Mouse (Mus musculus): ENCODE data around the gene Tanc2. TPM values are rescaled to one million over a fixed set of nuclear protein-coding genes. Genes with fewer than 3 reads are reported as not detected.
A peak's percentile ranks its signal among the peaks of the same experiment; 100 is the strongest.

Tanc2 gene
- polyA plus RNA-seq, 1 experiment, result 15.2 TPM

DNA sequence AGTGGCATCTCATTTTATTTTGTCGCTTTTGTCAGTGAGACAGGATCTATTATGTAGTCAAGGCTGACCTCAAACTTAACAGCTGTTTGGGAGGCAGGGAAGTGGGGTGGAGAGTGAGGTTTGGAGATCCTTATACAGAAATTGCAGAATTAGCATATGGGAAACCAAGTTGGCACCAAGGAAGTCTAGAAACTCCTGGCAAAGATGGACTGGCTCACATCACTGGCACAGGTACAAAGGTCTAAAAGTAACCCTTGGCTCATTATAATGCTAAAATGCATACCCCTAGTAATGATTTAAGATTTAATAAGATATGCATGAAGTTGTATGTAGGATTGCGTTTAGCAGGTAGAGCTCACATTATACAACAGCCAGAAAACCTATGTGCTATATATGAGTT, 58.2 kb downstream of the Tanc2 start:
- no peak for DNase-seq (ENCODE audit: low read depth)

DNA sequence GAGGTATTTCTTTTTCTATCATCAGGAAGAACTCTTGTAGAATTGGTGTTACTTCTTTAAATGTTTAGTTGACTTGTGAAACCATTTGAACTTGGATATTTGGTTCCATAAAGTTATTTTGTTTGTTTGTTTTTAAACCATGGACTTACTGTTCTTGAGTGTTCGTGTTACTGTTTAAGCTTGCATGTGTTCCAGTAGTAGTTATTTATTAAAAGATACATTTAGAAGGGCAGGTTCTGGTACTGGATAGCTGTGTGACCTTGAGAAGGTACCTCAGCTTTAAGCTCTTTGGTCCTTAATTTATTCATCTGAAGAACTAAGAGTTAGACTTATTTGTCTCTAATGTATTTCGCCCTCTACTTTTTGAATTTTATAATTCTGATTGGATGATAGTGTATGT, 64.8 kb downstream of the Tanc2 start:
- no peak for DNase-seq (ENCODE audit: low read depth)

DNA sequence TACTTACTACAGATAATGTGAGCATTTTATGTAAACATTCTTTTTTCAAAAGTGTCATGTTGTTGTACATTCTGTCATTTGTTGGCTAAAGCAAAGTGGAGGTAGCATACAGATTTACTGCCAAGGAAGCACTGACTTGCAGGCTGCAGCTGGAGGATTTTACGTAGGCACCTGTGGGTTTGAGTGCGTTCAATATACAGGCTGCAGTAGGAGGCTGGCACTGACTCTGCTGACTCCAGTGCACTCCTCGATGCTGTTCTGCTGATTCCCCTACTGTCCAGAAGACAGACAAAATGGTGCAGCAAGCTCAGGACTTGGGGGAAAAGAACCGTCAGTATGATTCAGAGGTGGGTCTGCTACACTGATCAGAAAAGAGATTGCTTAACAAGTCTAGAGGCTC, 65.5 kb downstream of the Tanc2 start:
- DNase-seq (ENCODE audit: low read depth), result no peak

DNA sequence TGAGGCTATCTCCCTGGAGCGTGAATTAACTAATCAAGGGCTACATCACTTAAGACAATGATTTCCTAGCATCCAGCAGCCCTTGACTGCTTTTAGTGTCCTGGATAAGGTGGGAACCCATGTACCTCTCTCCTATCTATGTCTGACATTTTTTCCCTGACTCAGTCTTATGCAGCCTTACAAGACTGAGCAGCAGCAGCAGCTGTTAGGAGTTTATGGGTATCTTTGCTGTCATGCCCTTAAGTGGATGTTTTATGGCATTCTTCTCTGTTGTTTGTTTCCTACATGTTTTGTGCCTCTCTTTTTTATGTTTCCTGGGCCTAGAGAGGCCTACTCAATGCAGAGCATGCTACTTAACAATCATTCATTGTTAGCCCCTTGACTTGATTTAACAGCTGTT, 78.1 kb downstream of the Tanc2 start:
- DNase-seq (ENCODE audit: low read depth), result no peak

DNA sequence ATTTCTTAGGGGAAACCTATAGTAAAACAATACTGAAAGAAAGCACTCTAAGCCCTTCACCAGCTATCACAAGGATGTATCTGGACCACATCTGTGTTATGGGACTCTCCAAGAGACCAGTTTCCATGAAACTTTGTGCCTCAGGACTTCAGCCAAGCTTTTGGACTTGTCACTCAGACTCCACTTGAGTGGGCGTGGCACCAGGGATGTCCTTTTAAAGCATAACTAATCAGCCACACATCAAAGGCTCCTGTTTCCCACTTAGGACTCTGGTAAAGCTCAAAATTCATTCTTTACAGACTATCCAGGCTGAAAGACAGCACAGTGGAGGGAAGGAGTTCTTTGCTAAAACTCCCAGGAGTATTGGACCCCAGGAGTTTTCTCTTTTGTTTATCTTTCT, 89.2 kb downstream of the Tanc2 start:
- DNase-seq (ENCODE audit: low read depth), result no peak

DNA sequence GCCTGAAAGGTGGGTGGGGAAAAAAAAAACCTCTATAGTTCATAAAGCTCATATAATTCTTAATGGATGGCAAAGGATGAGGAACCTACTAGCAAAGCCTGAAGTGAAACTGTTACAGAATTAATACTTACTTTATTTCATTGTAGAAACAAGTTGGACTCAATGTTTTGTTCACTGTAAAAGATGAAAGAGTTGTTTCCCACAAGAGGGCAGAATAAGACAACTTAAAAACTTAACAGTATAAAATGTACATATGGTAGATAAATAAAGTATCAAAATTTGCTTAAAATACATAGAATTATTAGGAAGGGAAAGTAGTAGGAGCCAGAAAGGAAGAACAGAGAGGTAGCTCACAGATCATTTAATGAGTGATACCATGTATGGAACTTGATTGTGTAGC, 95.0 kb downstream of the Tanc2 start:
- no peak for DNase-seq (ENCODE audit: low read depth)

GRCm38 (mm10) chr11:105700528-105700927, 110.7 kb downstream of the Tanc2 start:
- DNase-seq (ENCODE audit: low read depth), result no peak

- DNase-seq (ENCODE audit: low read depth), result no peak
Measured at GRCm38 (mm10) chr11:105719660-105720059, 129.9 kb downstream of the Tanc2 start.

- DNase-seq (ENCODE audit: low read depth), result no peak
Measured at GRCm38 (mm10) chr11:105731541-105731940, 141.8 kb downstream of the Tanc2 start.

- no peak for DNase-seq (ENCODE audit: low read depth)
Measured at GRCm38 (mm10) chr11:105731989-105732531, 142.3 kb downstream of the Tanc2 start.

GRCm38 (mm10) chr11:105743171-105743570, 153.4 kb downstream of the Tanc2 start:
- no peak for DNase-seq (ENCODE audit: low read depth)

- no peak for DNase-seq (ENCODE audit: low read depth)
Measured at GRCm38 (mm10) chr11:105749297-105750071, 159.7 kb downstream of the Tanc2 start.

- DNase-seq (ENCODE audit: low read depth), result no peak
Measured at GRCm38 (mm10) chr11:105758561-105759203, 168.9 kb downstream of the Tanc2 start.

- DNase-seq (ENCODE audit: low read depth), result no peak
Measured at GRCm38 (mm10) chr11:105759413-105759812, 169.6 kb downstream of the Tanc2 start.

DNA sequence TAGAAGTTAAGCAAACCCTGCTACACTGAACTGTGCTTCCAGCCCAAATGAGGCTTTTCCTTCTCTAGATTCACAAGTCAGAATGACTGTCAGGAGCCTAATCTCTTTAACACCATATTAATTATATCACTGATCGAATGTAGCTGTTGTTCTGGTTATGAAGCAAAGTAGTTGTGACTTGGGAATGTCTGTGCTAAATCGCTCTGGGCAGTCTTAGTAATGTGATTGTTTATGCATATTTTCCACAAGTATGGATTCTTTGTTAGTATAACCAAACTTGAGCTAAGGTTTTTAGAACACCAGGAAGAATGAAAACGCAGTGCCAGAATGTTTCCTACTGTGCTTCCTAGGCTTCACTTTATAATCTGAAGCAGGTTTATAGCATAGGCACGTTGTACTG, 170.6 kb downstream of the Tanc2 start:
- DNase-seq (ENCODE audit: low read depth), result no peak

DNA sequence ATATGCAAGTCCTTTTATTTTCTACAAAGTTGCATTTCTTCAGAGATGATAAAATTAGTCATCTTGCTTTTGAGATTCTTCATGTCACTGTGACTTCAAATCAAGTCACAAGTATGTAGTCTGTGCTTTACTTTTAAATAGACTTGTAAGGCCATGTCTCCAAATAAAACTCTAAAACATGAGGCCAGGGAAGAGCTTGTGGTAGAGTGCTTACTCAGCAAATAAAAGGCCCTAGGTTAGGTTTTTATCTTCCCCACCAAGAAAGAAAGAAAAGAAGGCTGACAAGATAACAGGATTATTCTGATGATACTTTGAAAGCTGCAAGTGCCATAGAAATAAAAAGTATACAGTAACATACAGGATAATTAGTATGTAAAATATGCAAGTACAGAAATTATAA, 188.0 kb downstream of the Tanc2 start:
- no peak for DNase-seq (ENCODE audit: low read depth)

DNA sequence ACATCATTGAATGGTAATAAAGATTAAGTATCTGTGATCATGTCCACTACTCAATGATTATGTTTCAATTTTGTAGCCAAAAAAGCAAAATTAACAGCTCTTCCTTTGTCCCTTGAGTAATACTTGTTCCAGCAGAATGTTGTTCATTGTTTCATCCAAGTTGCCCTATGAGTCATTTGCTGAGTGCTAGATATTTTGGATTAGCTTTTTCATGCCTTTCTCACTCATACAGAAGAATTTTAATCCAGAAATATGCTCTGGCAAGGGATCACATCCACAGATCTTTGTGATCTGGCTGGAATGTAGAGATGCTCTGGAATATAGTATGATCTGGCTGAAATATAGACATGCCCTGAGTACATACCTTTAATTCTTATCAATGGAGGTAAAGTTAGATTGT, 202.7 kb downstream of the Tanc2 start:
- DNase-seq (ENCODE audit: low read depth), result no peak

DNA sequence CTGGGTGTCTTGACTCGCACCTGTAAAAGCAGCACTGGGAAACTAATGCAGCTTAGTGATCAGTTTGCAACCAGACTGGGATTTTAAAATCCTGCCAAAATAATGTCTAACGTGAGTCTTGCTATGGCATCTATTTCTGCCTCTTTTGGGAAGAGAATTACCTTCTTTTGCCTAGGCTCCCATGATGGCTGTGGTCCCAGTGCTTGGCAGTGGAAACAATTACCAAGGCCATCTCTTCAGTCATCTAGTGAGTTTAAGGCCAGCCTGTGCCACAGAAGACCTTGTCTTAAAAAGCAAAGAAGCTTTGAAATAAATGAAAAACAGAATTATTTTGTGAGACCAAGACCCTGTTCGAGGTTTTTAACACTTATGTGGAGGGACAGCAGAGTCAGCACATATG, 213.9 kb downstream of the Tanc2 start:
- no peak for DNase-seq (ENCODE audit: low read depth)

GRCm38 (mm10) chr11:105804776-105805175, 215.0 kb downstream of the Tanc2 start:
- no peak for DNase-seq (ENCODE audit: low read depth)

DNA sequence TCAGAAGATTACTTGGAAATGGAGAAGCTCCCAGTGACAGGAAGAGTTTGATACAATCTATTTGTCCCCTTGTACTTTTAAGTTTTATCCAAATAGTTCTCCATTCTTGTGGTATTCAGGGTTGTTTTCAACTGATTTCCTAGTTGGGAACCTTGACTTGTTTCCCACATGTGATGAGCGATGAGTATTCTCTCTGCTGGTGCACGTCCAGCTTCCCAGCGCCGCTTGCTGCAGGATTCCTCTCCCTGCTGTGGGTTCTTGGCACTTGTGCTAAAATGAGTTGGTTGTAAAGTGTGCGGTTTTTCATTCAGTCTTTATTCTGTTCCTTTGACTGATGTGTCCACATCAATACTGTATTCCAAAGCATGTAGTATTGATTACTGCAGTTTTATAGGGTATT, 217.3 kb downstream of the Tanc2 start:
- DNase-seq (ENCODE audit: low read depth), result no peak

DNA sequence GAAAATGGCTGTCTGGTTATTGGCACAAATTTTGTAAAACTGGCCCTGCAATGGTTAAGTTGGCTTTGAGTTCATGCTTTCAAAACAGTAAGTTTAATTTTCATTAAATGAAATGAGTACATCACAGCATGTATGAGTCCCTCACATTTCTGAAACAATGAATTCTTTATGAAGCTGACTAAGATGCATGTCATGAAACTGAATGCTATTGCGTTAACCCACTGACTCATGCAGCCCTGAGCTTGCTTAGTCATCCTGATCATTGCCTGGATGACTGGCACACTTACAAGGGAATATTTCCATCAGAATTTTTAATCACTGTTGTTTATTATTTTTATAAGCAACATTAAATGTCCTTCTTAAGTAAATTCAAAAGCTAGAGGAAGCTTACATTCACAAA, 233.5 kb downstream of the Tanc2 start:
- DNase-seq (ENCODE audit: low read depth), result peak; percentile 40

DNA sequence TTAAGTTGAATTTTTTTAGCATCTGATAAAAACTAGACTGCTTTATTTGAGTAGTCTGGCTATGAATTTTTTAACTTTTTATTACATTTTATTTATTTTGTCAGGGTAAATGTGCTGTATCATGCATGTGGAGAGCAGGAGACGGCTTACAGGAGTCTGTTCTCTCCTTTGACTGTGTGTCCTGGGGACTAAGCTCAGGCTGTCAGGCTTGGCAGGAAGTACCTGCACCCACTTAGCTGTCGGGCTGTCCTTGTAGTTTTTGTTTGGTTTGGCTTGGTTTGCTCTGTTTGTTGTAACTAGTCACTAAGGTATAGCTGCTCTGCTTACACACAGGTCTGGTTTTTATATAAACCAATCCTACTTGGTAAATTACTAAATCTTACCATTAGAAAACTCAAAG, 234.0 kb downstream of the Tanc2 start:
- DNase-seq (ENCODE audit: low read depth), result peak; percentile 30

- no peak for DNase-seq (ENCODE audit: low read depth)
Measured at GRCm38 (mm10) chr11:105828175-105828574, 238.4 kb downstream of the Tanc2 start.
